Mouse (Mus musculus) inflammation-experienced regulatory T-cells, adult 6 months (primary cell): ENCODE results near the gene Gm35315. TPM values are rescaled to one million over a fixed set of nuclear protein-coding genes. Genes with fewer than 3 reads are reported as not detected.
A peak's percentile ranks its signal among the peaks of the same experiment; 100 is the strongest.
"Not testable (repeated sequence)": the region's sequence is repeated elsewhere in the genome, so short reads cannot be mapped to it uniquely, and the experiment has no call there.

ENCODE experiments used
- ATAC-seq: one replicate; pipeline ENCODE4 v1.8.0; 2017
- polyA plus RNA-seq, 3 experiments: library from polyadenylated mRNA; unstranded; fragments of 100-300 nt; shearing (Covaris generic); gene quantifications; one replicate each; pipeline ENCODE4 v1.2.1; 2017

The Gm35315 gene
- polyA plus RNA-seq, 3 experiments from 2014 or later: 1.2 to 2.9 (median 1.7) TPM

DNA sequence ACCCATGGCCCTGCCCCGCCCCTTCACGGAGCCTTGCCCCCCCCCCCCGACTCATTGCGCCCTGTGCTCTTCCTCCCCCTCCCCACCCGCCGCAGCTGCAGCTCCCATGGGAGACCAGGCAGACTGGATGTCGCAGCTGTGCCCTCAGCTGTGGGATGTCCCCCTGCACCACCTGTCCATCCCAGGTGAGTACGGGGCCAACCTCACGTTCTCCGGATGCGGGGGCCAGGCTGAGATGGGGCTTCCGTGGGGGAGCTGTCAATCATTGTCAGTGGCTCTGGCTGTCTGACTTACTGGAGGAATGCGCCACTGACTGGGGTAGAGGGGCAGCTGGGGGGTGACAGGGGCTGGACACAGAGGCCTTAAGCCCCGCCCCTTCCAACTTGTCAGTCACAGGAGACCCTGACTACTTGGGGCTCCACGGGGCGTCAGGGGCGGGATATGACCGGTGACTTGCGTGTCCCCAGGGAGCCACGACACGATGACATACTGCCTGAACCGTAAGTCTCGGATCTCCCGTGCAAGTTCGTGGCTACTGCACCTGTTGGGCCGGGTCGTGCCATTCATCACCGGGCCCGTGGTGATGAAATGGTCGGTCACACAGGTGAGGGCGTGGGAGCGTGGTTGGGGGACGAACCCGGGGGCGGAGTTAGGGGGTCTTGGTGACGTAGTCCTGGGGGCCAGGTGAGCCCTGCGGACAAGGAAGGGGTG is 6.9 kb upstream of the Gm35315 start:
- peak; percentile 79 for ATAC-seq

GRCm38 (mm10) chr5:110099656-110100580 is 5.7 kb upstream of the Gm35315 start, which contains the start of gene Plcxd1:
Plcxd1 (plus strand) TSS chr5:110099969.
- ATAC-seq: no peak

- no peak for ATAC-seq
Measured at GRCm38 (mm10) chr5:110098991-110099477, 4.8 kb upstream of the Gm35315 start.

DNA sequence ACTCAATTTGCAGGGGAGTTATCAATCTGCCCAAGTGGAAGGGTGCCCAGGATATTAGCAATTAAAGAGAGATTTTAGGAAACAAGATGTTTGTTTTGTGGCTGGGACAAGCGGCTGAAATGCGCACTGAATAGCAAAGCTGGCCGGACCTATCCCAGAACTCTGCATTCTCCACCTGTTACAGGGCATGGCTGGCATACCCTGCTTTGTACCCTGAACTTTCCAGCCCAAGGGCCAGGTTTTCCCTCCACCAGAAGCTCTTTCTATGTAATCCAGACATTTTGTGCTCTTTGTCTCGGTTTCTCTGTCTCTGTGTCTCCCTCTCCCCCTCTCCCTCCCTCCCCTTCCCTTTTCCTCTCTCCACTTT is 610 bp upstream of the Gm35315 start:
- no peak for ATAC-seq

GRCm38 (mm10) chr5:110091546-110091945 is 2.7 kb downstream of the Gm35315 start:
- no peak for ATAC-seq

- ATAC-seq: no peak
Measured at GRCm38 (mm10) chr5:110086161-110086866, 7.9 kb downstream of the Gm35315 start.

- ATAC-seq: no peak
Measured at GRCm38 (mm10) chr5:110082961-110083360, 11.3 kb downstream of the Gm35315 start.

DNA sequence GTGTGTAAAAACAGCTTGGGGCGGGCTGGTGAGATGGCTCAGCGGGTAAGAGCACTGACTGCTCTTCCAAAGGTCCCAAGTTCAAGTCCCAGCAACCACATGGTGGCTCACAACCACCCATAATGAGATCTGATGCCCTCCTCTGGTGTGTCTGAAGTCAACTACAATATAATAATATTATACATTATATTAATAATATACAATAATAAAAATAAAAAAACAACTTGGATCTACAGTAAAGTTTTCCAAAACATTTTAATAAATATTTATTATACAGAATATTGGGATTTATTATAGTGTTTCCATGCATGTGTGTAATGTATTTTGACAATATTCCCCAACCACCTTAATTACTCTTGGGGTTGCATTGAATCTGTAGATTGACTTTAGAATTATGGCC is 21.8 kb downstream of the Gm35315 start, which contains the start of gene Gm17655:
TSS of gene Gm17655 (minus strand) at position 101 of the 400 bp plus-strand sequence.
- not testable (repeated sequence) for ATAC-seq

- ATAC-seq: peak; percentile 100
Measured at GRCm38 (mm10) chr5:110057637-110058408, 36.4 kb downstream of the Gm35315 start.

Other genes starting within 250 kb of the Gm35315 start
- 10 to 100 TPM; 13.7 to 28.0 (median 26.3) TPM for gene Gm15446, start 171.0 kb downstream of the Gm35315 start, polyA plus RNA-seq
- 10 to 100 TPM; 25.9 to 42.4 (median 29.8) TPM for gene Zfp932, start 97.9 kb downstream of the Gm35315 start, polyA plus RNA-seq
- gene Gm17655, start 21.9 kb downstream of the Gm35315 start, polyA plus RNA-seq: 1 to 10 TPM; 5.6 to 9.1 (median 8.4) TPM
- gene Plcxd1, start 5.5 kb upstream of the Gm35315 start, polyA plus RNA-seq: 1 to 10 TPM in 1 of 3 experiments, under 1 TPM in 2; 0.54 to 1.7 (median 0.75) TPM
- 10 to 100 TPM; 12.3 to 15.1 (median 13.5) TPM for gene Gtpbp6, start 13.8 kb upstream of the Gm35315 start, polyA plus RNA-seq
- gene Zfp605, start 15.7 kb upstream of the Gm35315 start, polyA plus RNA-seq: 1 to 10 TPM; 2.7 to 4.5 (median 4.4) TPM
- 10 to 100 TPM; 33.8 to 56.1 (median 45.1) TPM for gene Chfr, start 41.4 kb upstream of the Gm35315 start, polyA plus RNA-seq
- gene Golga3, start 82.3 kb upstream of the Gm35315 start, polyA plus RNA-seq: 10 to 100 TPM; 18.9 to 22.7 (median 21.9) TPM
- 10 to 100 TPM; 15.5 to 19.4 (median 16.0) TPM for gene Ankle2, start 136.6 kb upstream of the Gm35315 start, polyA plus RNA-seq
- 10 to 100 TPM; 20.3 to 32.8 (median 29.9) TPM for gene Pgam5, start 175.5 kb upstream of the Gm35315 start, polyA plus RNA-seq
- gene Pxmp2, start 191.8 kb upstream of the Gm35315 start, polyA plus RNA-seq: 1 to 10 TPM; 2.7 to 4.2 (median 3.1) TPM
- gene Pole, start 191.9 kb upstream of the Gm35315 start, polyA plus RNA-seq: 10 to 100 TPM in 1 of 3 experiments, 1 to 10 TPM in 2; 4.2 to 16.9 (median 6.5) TPM
- not detected for gene P2rx2, start 248.8 kb upstream of the Gm35315 start, polyA plus RNA-seq